Mouse (Mus musculus) cerebellum, adult 9-11 months (tissue): Measurements from ENCODE around the gene Acod1.

Experiments used
- DNase-seq: peaks from one replicate; pipeline ENCODE4 v3.0.0; 2022

Gene Acod1

DNA sequence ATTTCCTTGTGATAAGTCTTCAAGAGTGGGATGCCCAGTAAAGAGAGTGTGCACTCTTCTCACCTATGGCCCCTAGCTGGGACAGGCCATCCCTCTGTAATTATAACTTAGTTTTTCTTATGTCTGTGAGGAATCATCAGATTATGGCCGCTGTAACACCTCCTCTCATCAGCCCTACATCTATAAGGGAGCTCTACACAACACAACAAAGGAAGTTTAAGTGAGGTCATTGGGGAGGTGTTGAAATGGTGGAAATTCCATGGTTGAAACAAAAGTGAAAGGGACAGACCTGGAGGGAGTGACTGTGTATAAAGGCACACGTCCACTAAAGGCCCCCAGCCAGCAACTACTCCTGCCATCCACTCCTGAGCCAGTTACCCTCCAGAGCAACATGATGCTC is at the start of gene Acod1:
Gene Acod1 (plus strand): TSS at position 301 of the 400 bp plus-strand sequence.
- no peak for DNase-seq

DNA sequence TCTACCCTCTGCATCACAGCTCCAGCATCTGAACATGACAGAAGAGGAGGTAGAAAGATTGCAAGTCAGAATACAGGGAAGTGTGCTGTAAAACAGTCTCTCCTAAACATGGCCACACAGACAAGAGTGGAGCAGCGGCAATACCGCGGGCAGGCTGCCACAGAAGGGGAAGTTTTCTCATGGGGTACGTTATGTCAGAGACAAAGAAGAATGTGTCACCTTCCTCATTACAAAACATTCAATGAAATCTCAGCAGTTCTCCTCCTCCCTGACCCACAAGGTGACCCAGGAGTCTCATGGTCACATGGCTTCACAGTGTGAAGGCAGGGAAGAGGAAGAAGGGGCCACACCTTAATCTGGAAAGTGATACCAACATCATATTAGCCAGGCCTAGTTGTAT is 39.0 kb upstream of the Acod1 start:
- DNase-seq, result no peak

DNA sequence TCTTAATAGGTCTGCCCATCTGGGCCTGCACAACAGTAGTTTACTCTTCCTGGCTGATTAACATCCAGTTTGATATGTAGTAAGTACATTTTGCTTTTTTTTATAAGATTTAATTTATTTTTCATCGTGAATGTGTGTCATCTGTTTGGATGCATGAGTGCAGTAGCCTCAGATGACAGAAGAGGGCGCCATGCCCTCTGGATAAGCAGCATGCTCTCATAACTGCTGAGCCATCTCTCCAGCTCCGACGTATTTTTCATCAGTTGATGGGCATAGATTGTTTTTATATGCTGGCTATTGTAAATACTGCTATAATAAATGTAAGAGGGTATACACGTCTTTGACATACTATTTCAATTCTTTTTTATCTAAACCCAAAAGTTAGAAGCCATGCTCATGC is 35.0 kb upstream of the Acod1 start:
- DNase-seq, result peak; percentile 10

DNA sequence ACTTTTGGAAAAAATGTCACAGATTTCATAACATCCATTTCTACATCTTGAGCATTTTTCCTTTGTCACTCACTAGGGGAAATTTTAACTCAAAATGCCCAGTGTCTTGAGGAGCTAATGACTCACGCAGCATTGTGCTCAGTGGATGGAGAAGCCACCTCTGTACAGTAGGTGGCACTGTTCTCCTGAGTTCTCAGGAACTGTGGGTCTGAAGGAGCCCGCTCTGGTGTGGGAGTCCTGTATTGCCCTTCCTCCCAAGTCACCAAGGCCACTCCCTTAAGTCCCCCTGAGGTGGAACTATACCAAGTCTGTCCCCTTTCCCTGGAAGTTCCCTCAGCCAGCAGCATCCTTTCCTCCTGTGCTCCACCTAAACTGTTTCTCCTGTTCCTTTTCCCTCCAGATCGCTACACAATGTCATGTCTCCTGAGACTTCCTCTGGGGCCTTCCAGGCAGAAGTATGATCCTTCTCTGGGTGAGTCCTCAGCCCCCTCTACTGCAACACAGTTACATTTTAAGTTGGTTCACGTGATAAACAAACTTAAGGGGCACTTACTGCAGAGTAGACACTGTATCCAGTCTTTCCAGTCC is 34.1 kb upstream of the Acod1 start:
- DNase-seq, result peak; percentile 30

DNA sequence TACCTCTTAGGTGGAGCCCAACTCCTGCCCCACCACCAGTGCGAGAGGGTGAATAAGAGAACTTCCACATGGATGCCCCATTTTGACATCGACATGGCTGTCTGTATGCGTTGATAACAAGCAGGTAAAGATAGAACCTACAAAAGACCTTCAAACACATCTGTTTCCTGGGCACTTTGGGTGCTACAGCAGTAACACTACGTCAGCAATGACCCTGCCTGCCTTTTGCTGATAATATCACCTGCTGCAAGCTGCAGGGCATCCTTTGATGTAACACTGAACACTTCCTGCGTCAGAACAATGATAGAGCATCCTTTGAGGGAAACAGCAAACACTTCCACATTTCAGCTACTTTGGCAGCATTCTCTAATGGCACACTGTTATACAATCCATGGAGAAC is 29.8 kb upstream of the Acod1 start:
- no peak for DNase-seq

DNA sequence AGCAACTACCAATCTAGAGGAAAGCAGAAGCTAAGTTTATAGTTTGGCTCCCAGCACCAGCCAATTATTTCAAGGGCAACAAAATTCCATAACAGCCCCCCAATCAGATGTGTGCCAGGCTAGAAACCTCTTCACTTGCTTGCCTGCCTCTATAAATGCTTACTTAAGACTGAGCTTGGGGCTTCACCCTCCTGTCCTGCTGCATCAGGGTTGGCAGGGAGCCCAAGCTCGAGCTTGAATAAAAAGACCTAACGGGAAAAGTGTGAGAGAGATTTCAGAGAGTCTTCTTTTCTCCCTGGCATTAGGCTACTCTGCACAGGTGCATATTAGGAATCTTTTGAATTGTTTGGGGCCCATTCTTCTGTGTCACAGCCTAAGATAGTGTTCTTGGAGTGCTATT is 26.7 kb upstream of the Acod1 start:
- no peak for DNase-seq

DNA sequence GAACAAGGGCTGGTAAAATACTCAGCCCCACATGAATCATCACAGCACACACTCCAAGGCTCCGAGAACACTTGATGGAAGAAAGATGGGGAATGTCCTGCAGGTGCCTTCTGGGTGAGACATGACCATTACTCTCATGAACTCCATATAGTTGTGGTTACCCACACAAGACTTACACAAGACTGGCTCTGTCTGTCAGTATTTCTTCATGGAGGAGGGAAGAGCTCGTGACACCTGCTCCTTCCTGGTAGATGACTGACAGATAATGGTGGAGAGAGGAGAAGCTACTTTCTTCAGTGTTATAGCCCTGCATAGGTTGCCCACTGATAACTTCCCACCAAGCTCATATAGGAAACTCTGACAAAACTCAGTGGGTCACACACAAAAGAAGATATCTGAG is 17.6 kb upstream of the Acod1 start:
- no peak for DNase-seq

DNA sequence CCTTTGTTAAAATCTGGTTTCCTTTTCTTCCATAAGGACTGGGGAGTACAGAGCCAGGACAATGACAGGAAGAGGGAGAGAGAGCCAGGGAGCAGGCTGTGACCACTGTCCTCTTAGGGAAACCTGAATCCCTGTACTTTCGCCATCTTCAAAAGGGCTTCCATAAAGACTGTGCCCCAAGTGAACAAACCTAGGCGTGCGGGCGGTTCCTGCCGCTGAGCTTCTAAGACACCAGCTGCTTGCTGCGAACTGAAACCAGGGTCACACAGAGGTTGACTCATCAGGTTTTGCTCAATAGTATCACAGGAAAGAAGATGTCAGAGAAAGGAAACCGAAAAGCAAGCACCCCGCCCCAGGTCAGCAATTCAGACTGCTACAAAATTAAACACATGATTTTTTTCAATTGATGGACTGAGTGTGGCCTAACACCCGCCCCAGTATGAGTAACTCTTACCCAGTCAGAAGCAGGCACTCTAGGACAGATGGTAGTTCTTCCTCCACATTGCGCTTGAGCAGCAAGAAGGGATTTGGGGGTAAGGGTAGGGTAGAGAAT is 13.4 kb upstream of the Acod1 start:
- no peak for DNase-seq

DNA sequence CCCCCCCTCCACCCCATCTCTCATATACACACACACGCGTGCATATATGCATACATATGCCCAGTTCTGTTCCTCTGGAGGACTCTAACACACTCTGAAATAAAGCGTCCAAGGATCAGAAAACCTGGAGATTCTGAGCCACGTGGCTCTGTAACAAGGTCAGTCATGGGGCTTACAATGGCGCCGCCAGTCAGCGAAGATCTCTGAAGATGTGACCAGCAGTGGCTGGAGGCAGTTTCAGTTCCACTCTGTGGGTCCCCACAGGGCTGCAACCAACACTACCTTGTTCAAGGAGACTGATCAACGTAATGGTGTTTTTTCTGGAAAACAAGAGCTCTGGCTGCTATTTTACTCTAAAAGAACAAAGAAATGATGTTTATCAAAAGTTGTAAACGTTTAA is 12.7 kb upstream of the Acod1 start:
- no peak for DNase-seq

DNA sequence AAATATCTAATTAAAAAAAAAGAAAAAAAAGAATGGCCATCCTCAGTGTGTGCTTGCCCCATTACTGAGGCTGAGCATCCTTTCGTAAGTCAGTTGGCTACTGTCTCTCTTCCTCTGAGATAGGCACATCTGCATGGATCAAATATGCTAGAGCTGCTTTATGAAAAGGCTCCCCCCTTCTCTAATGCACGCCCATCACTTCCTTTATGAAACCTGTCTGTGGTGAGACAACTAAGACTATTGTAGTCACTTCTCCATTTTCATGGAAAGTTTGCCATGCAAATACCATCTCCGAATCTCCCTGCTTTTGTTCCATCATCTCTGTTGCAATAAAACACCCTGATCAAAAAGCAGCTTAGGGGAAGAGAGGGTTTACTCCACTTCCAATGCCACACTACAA is 9.8 kb upstream of the Acod1 start:
- no peak for DNase-seq

DNA sequence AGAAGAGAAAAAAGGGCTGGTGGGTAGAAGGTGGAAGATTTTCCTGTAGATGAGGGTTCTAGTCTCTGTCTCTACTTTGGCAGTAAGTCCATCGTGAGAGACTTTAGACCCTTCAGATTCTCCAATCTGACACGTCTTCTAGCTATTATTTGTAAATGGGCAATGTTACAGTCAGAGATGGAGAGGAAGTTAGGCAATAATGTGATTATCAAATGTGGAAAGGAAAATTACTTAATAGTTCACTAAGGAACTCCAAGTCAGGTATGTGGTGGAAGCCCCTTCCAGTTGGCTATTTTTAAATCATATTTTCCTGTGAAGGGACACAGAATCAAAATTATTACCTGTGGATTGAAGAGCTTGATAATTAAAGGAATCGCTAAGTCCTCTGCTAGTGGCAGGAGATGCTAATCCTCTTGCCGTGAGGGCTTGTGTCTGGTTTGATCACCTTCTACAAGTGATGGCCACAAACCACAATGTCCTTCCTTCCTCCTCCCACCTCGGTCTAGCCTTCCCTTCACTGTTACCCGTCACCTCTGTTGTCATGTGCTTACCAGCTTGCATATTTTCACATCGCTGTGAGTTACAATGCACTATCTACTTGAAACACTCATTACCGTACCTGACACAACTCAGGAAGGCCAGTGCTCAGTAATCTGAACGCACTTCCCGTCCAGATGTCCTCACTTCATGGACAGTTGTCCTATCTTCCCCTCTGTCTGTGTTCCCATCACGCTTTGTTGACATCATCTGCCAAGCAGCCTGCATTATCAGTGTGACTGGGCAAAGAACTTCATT is 1.7 kb downstream of the Acod1 start:
- DNase-seq, result no peak

DNA sequence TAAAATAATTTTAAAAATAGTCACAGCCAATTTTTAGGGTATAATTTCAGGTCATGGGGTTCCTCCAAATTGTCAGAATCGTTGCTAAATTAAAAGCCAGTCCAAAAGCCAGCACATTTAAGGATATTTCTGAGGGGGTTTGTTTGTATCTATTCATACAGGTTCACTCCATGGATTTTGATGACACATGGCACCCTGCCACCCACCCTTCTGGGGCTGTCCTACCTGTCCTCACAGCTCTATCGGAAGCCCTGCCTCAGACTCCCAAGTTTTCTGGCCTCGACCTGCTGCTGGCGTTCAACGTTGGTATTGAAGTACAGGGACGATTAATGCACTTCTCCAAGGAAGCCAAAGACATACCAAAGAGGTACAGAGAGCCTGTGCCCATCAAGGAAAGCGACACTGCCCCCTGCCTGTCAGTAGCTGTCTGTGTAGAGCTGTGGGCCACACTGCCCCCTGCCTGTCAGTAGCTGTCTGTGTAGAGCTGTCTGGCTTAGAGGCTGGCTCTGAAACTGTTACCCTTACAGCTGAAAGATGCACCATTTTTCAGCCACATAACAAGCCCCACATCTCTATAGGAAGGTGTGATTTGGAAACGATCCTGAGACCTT is 4.5 kb downstream of the Acod1 start:
- DNase-seq, result peak; percentile 52

DNA sequence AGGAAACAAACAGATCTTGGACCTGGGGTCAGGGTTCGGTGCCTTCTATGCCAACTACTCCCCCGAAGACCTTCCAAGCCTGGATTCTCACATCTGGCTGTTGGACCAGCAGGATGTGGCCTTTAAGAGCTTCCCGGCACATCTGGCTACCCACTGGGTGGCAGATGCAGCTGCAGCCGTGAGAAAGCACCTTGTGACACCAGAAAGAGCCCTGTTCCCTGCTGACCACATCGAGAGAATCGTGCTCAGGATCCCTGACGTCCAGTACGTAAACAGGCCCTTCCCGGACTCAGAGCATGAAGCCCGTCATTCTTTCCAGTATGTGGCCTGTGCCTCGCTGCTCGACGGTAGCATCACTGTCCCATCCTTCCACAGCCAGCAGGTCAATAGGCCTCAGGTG is 8.0 kb downstream of the Acod1 start:
- no peak for DNase-seq

DNA sequence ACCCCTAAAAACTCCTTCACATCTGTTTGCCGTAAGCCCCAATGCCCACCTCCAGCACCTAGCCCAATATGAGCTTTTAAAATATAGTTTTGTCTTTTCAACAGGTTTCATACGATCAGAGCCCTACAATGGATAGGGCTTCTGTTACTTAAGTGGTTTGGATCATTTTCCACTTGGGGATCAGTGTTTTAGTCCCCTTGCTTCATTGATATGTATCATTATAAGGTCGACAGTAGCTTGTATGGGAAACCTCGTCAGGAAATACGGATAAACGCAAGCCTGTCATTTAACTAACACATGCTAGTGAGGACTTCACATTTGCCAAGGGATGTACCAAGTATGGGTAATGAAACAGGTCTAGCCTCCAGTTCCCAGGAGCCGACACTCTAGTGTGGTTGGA is 9.8 kb downstream of the Acod1 start:
- no peak for DNase-seq

DNA sequence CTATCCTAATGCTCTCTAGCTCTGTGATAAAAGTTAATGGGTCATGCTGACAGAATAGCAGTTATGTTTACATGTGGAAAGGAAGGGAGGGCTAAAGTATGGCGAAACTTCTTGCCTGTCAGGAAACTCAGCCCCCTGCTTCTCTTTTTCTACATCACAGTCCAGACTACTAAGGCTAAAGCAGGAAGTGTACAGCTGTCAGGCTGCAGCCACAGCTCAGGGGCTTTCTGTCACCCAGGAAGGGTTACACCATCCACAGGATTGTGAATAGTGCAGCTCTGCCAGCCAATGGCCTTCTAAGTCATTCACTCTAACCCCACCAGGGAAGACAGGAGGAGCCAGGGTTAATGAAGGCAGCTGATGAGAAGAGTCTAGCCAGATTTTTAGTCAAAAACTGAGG is 12.2 kb downstream of the Acod1 start:
- no peak for DNase-seq

DNA sequence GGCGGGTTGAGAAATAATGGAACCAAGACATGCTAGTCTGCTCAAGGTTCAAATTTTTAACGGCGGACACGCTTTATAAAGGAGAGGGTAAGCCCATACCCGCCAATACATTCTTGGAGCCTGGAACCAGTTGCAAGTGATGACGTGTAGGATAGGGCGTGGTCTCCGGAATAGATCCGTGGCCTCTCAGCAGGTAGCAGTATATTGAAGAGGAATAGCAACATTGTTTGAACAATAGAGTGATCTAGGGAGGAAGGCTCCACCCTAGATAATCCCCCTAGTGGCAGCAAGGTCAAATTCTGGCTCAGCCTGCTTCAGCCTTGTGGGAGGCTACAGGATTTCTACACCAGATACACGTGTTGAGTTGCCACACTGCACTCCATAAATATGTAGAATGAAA is 12.7 kb downstream of the Acod1 start:
- no peak for DNase-seq

DNA sequence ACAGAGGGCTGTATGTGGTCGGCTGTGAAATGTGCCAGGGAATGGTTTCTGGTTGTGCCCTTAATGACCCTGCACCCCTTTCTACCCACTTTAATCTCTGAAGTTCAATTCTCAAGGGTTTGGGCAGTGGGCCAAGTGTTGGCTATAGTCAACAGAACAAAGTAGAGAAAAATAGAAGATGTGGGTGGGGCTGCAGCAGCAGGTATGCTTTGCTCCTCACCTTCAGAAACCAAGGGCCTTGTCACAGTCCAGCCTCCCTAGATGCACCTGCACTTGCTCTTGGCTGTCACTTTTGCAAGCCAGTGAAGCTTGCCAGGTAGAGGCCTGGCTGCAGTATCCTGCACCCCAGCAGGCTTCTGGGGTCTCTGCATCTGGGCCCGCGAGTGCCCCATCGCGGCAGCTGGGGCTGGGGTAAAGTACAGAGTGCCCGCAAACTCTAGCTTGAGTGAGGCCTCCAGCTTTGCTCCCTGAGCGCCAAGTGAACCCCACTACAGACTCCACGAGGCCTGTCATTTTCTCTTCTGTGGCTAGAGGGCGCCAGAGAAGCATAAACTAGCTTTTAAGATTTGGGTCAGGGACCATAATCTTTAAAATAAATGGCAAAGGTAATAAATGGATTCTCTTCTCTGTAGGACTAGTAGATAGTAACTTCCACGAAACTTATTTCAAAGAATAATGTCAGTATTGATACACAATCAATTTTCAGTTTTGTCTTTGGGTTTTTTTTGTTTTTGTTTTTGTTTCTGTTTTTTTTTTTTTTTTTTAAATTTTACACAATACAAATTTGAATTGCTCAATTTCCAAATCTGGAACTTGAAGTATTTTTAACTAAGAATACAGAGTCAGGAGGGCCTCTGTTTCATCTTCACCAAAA is 18.8 kb downstream of the Acod1 start:
- DNase-seq, result peak; percentile 75

DNA sequence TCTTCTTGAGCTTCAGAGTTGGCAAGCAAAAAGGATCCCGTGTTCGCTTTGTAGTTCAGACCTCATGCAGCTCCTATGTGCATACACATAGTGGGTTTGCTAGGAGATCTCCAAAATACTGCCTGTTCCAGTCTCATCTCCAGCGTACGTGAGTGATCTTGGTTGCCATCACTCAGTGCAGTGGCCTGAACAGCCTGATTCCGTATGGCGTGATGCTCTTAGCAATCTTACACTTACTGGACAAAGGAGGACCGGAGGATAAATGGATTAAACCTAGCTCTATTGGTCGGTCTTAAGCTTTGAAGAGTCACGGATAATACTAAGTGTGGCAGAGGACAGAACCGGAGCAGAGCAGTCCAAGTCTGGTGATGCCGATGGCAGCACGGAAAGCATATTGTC is 22.7 kb downstream of the Acod1 start:
- no peak for DNase-seq

DNA sequence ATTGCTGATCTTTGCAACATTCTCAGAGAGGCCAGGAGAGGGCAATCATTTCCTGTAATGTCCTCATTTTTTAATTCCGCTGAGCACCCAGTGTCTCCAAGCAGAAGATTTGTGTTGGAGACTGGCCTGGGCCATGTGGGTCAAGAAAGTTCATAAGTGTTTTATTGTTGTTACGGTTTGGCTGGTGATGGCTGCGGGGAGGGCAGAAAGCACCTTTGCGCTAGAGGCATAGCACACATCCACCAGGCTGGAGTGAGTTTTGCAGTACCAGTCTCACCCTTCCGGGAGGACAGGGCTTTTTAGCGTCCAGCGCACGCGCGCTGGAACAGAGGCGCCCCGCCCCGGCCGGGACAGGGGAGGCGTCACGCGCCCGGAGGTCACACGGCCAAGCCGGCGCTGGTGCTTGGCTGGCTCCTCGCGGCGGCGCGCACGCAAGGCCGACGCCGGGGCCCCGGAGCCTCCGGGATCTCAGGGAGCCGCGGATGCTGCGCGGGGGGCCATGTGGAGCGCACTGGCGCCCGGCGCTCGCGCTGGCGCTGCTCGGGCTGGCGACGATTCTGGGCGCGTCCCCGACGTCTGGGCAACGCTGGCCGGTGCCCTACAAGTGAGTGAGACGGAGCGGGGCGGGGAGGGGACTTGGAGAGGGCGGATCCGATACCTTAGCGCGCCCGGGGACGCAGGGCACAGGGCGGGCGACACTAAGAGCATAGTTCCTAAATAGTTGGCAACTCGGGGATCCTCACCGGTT is 23.3 kb downstream of the Acod1 start, which contains the start of gene Cln5:
Gene Cln5 (plus strand): TSS at position 353 of the 748 bp plus-strand sequence.
- DNase-seq, result peak; percentile 97

DNA sequence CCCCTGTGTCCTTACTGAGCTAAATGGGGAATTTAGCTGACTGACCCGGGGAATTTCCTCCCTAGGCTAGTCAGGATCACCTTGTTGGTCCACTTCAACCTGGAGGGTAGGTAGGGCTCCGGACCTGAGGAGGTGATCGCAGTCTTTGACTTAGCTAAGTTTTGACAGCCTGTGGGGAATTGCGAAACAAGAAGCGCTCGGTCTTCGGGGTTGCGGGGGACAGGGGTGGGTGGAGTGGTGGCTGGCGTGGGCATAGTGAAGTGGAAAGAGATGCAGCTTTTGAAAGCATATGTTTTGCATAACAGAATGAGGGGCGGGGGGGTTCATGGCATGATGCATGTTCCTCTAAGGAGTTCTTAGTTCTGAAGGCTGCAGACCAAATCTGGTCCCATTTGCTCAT is 24.0 kb downstream of the Acod1 start:
- DNase-seq, result no peak

DNA sequence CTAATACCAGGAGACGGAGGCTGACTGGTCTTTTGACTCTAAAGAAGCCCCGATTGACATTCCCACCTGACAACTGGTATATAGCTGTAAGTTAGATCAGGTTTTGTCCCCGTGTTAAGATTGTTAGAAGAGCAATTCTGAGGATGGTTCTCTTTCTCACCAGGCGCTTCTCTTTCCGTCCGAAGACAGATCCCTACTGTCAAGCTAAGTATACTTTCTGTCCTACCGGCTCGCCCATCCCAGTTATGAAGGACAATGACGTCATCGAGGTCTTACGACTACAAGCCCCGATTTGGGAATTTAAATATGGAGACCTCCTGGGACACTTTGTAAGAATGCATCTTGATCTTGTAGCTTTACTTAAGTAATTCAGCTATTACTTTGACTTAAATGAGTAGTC is 24.7 kb downstream of the Acod1 start:
- DNase-seq, result no peak

DNA sequence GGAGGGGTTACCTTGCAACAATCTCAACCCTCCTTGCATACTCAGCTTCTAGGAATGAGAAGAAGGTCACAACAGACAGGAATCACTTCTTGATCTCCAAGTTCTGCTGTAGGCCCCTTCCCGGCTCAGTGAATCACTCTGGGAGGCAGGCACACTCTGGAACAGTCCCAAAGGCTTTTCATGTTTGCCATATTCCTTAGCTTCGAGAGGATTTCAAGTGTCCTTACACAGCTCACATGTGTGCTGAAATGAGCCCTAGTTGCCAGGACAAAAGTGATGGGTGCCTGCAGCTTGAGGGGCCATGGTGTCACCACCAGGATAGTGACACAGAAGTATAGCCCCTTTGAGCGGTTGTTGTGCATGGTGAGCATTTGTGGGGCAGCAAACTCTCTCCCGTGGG is 26.0 kb downstream of the Acod1 start:
- DNase-seq, result no peak
